Mouse (Mus musculus): ENCODE results near the gene Slc39a7. TPM values are rescaled to one million over a fixed set of nuclear protein-coding genes. Genes with fewer than 3 reads are reported as not detected.
"Not testable (repeated sequence)": the region's sequence is repeated elsewhere in the genome, so short reads cannot be mapped to it uniquely, and the experiment has no call there.

Slc39a7 gene
- polyA plus RNA-seq, 1 experiment, result 106 TPM

- DNase-seq (ENCODE audit: low spot score), result peak; percentile 83
These were observed 31.3 kb downstream of the Slc39a7 start, which contains the start of gene H2-K1 for GRCm38 (mm10) chr17:34000150-34000537. TSS of gene H2-K1 (minus strand) at chr17:34000347.

- no peak for DNase-seq (ENCODE audit: low spot score)
These were observed 31.9 kb downstream of the Slc39a7 start for GRCm38 (mm10) chr17:33999341-34000149.

GRCm38 (mm10) chr17:33998697-33999096 lies 32.8 kb downstream of the Slc39a7 start:
- DNase-seq (ENCODE audit: low spot score), result not testable (repeated sequence)

- not testable (repeated sequence) for DNase-seq (ENCODE audit: low spot score)
These were observed 34.5 kb downstream of the Slc39a7 start for GRCm38 (mm10) chr17:33997025-33997424.

- no peak for DNase-seq (ENCODE audit: low spot score)
These were observed 35.8 kb downstream of the Slc39a7 start for GRCm38 (mm10) chr17:33995651-33996050.

GRCm38 (mm10) chr17:33994959-33995358 lies 36.5 kb downstream of the Slc39a7 start:
- DNase-seq (ENCODE audit: low spot score), result no peak

GRCm38 (mm10) chr17:33991788-33992664 lies 39.5 kb downstream of the Slc39a7 start:
- no peak for DNase-seq (ENCODE audit: low spot score)

- not testable (repeated sequence) for DNase-seq (ENCODE audit: low spot score)
These were observed 49.3 kb downstream of the Slc39a7 start for GRCm38 (mm10) chr17:33982136-33982535.

GRCm38 (mm10) chr17:33981192-33981909 lies 50.1 kb downstream of the Slc39a7 start:
- DNase-seq (ENCODE audit: low spot score), result not testable (repeated sequence)

- DNase-seq (ENCODE audit: low spot score), result no peak
These were observed 51.1 kb downstream of the Slc39a7 start for GRCm38 (mm10) chr17:33980181-33981035.

- no peak for DNase-seq (ENCODE audit: low spot score)
These were observed 51.9 kb downstream of the Slc39a7 start for GRCm38 (mm10) chr17:33979512-33980050.

- DNase-seq (ENCODE audit: low spot score), result no peak
These were observed 52.9 kb downstream of the Slc39a7 start for GRCm38 (mm10) chr17:33978631-33979031.

Other genes with a start within 250 kb of the Slc39a7 start
- 7.7 and 11.3 TPM in 2 replicates for gene Angptl4, start 249.9 kb downstream of the Slc39a7 start, polyA plus RNA-seq (2012; rRNA removed)
- gene Kank3, start 221.2 kb downstream of the Slc39a7 start, polyA plus RNA-seq (2012; rRNA removed), result 65.6 and 79.0 TPM in 2 replicates
- gene Rps28, start 207.1 kb downstream of the Slc39a7 start, polyA plus RNA-seq (2012; rRNA removed), result 1,557 and 1,878 TPM in 2 replicates
- 307 and 382 TPM in 2 replicates for gene Ndufa7, start 207.1 kb downstream of the Slc39a7 start, polyA plus RNA-seq (2012; rRNA removed)
- gene Cd320, start 188.6 kb downstream of the Slc39a7 start, polyA plus RNA-seq (2012; rRNA removed), result 21.4 and 21.5 TPM in 2 replicates
- not detected in 2 replicates for gene Gm7029, start 157.8 kb downstream of the Slc39a7 start, polyA plus RNA-seq (2012; rRNA removed)
- 2.2 and 3.3 TPM in 2 replicates for gene Kifc1, start 141.0 kb downstream of the Slc39a7 start, polyA plus RNA-seq (2012; rRNA removed)
- gene Platr17, start 126.5 kb downstream of the Slc39a7 start, polyA plus RNA-seq (2012; rRNA removed), result 0.14 and 0.15 TPM in 2 replicates
- gene Daxx, start 122.3 kb downstream of the Slc39a7 start, polyA plus RNA-seq (2012; rRNA removed), result 28.1 and 31.0 TPM in 2 replicates
- 84.7 and 122 TPM in 2 replicates for gene Tapbp, start 115.8 kb downstream of the Slc39a7 start, polyA plus RNA-seq (2012; rRNA removed)
- 20.1 and 23.1 TPM in 2 replicates for gene Zbtb22, start 115.8 kb downstream of the Slc39a7 start, polyA plus RNA-seq (2012; rRNA removed)
- 132 and 164 TPM in 2 replicates for gene Rgl2, start 102.1 kb downstream of the Slc39a7 start, polyA plus RNA-seq (2012; rRNA removed)
- gene Pfdn6, start 91.3 kb downstream of the Slc39a7 start, polyA plus RNA-seq (2012; rRNA removed), result 86.5 and 87.2 TPM in 2 replicates
- gene Wdr46, start 91.0 kb downstream of the Slc39a7 start, polyA plus RNA-seq (2012; rRNA removed), result 15.8 and 17.2 TPM in 2 replicates
- 7.7 TPM in 2 replicates for gene B3galt4, start 80.2 kb downstream of the Slc39a7 start, polyA plus RNA-seq (2012; rRNA removed)
- 39.3 and 39.7 TPM in 2 replicates for gene Vps52, start 75.9 kb downstream of the Slc39a7 start, polyA plus RNA-seq (2012; rRNA removed)
- 1,060 and 1,160 TPM in 2 replicates for gene Rps18, start 75.7 kb downstream of the Slc39a7 start, polyA plus RNA-seq (2012; rRNA removed)
- gene H2-K1, start 31.3 kb downstream of the Slc39a7 start, polyA plus RNA-seq (2012; rRNA removed), result 987 and 1,071 TPM in 2 replicates
- gene Ring1, start 7.0 kb downstream of the Slc39a7 start, polyA plus RNA-seq (2012; rRNA removed), result 46.1 and 76.8 TPM in 2 replicates
- gene H2-Ke6, start 3.6 kb downstream of the Slc39a7 start, polyA plus RNA-seq (2012; rRNA removed), result 86.6 and 112 TPM in 2 replicates
- 47.7 and 53.1 TPM in 2 replicates for gene Rxrb, start 130 bp upstream of the Slc39a7 start, polyA plus RNA-seq (2012; rRNA removed)
- 0.99 and 1.8 TPM in 2 replicates for gene Col11a2, start 7.8 kb upstream of the Slc39a7 start, polyA plus RNA-seq (2012; rRNA removed)
- 1.7 and 2.1 TPM in 2 replicates for gene H2-Oa, start 60.7 kb upstream of the Slc39a7 start, polyA plus RNA-seq (2012; rRNA removed)
- 30.0 and 31.9 TPM in 2 replicates for gene H2-DMa, start 87.9 kb upstream of the Slc39a7 start, polyA plus RNA-seq (2012; rRNA removed)
- gene Brd2, start 91.0 kb upstream of the Slc39a7 start, polyA plus RNA-seq (2012; rRNA removed), result 135 and 154 TPM in 2 replicates
- gene H2-DMb2, start 111.6 kb upstream of the Slc39a7 start, polyA plus RNA-seq (2012; rRNA removed), result 4.1 and 4.9 TPM in 2 replicates
- 22.4 and 22.8 TPM in 2 replicates for gene H2-DMb1, start 121.4 kb upstream of the Slc39a7 start, polyA plus RNA-seq (2012; rRNA removed)
- gene Tap1, start 155.9 kb upstream of the Slc39a7 start, polyA plus RNA-seq (2012; rRNA removed), result 29.5 and 40.1 TPM in 2 replicates
- 34.7 and 37.4 TPM in 2 replicates for gene Psmb9, start 156.1 kb upstream of the Slc39a7 start, polyA plus RNA-seq (2012; rRNA removed)
- gene Psmb8, start 166.0 kb upstream of the Slc39a7 start, polyA plus RNA-seq (2012; rRNA removed), result 81.2 and 88.3 TPM in 2 replicates
- 37.9 and 42.4 TPM in 2 replicates for gene Tap2, start 171.8 kb upstream of the Slc39a7 start, polyA plus RNA-seq (2012; rRNA removed)
- gene H2-Ob, start 207.2 kb upstream of the Slc39a7 start, polyA plus RNA-seq (2012; rRNA removed), result 2.7 and 5.0 TPM in 2 replicates
- 251 and 267 TPM in 2 replicates for gene H2-Ab1, start 226.0 kb upstream of the Slc39a7 start, polyA plus RNA-seq (2012; rRNA removed)